Mouse (Mus musculus): Measurements from ENCODE around the gene Naa16. TPM values are rescaled to one million over a fixed set of nuclear protein-coding genes. Genes with fewer than 3 reads are reported as not detected.

The Naa16 gene
- polyA plus RNA-seq, 1 experiment from 2014 or later: 30.7 TPM

DNA sequence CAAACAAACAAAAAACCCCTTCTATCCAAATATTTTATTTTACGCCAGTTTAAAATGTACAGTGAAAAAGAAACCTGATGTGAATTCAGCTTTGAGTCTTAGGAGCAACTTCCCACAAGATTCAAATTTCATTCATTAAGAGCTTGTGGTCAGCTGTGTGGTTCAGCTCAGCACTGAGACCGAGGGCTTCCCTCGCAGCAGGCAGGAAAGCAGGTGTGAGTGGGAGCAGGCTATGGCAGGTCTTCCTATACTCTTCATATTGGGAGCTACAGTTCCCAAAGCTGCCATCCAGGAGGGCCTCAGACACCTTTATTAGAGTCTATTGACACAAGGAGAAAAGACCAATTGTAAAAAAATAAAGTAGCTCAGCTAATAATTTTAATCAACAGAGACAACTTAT lies 55.0 kb downstream of the Naa16 start:
- H3K4me3 ChIP-seq (replicated peaks; ENCODE audit: low read depth, low read length): no peak overlapping the region
- DNase-seq (ENCODE audit: low spot score): no peak
- no peaks in the 10 kb centered on the region for H3K27me3 ChIP-seq (ENCODE audit: insufficient read depth, low read length)
- H3K9ac ChIP-seq (ENCODE audit: low read depth, low read length): no peak overlapping the region
- H3K4me2 ChIP-seq (ENCODE audit: low read length): no peak overlapping the region
- H3K36me3 ChIP-seq (ENCODE audit: insufficient read depth, low read length): peaks cover 24% of the 10 kb centered on the region
- TF ChIP-seq CTCF (IDR thresholded peaks at IDR 0.05; ENCODE audit: low read depth): no peak
- no peaks in the 10 kb centered on the region for H3K4me1 ChIP-seq (replicated peaks; ENCODE audit: insufficient read depth, low read length)
- no peaks in the 10 kb centered on the region for H3K9me3 ChIP-seq (replicated peaks; ENCODE audit: low read length)
- 79% methylated on average over 3 of the region's 3 CpGs for WGBS
- no peak overlapping the region for H3K27ac ChIP-seq
- ATAC-seq (replicated peaks; ENCODE audit: low FRiP score, low read depth): no peak

DNA sequence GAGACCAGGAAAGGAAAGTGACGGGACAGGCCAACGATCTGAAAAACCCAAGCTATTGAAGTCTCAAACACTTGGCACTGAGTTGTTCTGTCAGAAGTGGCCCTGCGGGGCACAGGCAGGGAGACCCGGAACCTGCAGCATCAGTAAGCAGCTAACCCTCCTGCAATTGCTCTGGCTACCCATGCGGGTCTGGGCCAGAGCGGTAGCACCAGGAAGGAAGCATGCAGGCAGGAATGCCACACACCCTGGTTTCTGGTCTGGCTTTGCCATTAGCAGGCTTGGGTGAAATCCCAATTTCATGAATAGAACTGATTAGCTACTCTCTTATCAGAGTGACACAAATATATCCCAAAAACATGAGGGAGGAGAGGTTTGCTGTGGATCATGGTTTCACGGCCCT lies 58.6 kb downstream of the Naa16 start:
- H3K4me1 ChIP-seq (replicated peaks; ENCODE audit: insufficient read depth, low read length): no peaks in the 10 kb centered on the region
- peaks cover 13% of the 10 kb centered on the region for H3K36me3 ChIP-seq (ENCODE audit: insufficient read depth, low read length)
- H3K9ac ChIP-seq (ENCODE audit: low read depth, low read length): no peak overlapping the region
- no peaks in the 10 kb centered on the region for H3K27me3 ChIP-seq (ENCODE audit: insufficient read depth, low read length)
- WGBS: 63% methylated on average over 7 of the region's 7 CpGs
- ATAC-seq (replicated peaks; ENCODE audit: low FRiP score, low read depth) (no peak), DNase-seq (ENCODE audit: low spot score) (peak; percentile 6)
- no peak overlapping the region for H3K4me2 ChIP-seq (ENCODE audit: low read length)
- no peak for TF ChIP-seq CTCF (IDR thresholded peaks at IDR 0.05; ENCODE audit: low read depth)
- no peaks in the 10 kb centered on the region for H3K9me3 ChIP-seq (replicated peaks; ENCODE audit: low read length)
- no peak overlapping the region for H3K27ac ChIP-seq
- H3K4me3 ChIP-seq (replicated peaks; ENCODE audit: low read depth, low read length): no peak overlapping the region

DNA sequence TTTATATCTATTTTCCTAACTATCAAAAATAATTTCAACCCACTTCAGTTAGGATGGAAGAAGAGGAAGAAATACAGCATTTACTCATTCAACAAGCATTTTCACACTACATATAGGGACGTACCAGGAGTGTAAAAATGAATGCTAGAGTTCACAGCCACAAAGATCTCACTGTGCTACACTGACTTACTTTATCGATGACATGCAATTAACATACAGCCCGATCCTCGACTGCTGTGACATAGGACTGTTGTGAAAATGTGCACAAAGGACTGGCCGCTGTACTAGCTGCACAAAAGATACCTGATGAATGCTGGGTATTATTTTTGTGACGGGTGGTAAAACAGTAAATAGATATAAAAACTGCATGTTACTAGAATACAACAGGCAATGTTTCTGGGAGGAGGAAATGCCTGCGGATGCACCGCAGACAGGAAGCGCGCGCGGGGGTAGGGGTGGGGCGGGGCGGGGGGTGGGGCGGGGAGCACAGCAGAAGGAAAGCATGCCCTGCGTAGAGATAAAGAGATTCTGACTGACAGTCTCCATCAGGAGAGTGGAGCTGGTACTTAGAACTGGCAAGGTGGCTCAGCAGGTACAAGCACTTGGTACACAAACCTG lies 59.5 kb downstream of the Naa16 start:
- H3K27ac ChIP-seq: no peak overlapping the region
- H3K4me3 ChIP-seq (replicated peaks; ENCODE audit: low read depth, low read length): no peak overlapping the region
- no peak for ATAC-seq (replicated peaks; ENCODE audit: low FRiP score, low read depth)
- no peak for TF ChIP-seq CTCF (IDR thresholded peaks at IDR 0.05; ENCODE audit: low read depth)
- no peaks in the 10 kb centered on the region for H3K4me1 ChIP-seq (replicated peaks; ENCODE audit: insufficient read depth, low read length)
- H3K27me3 ChIP-seq (ENCODE audit: insufficient read depth, low read length): no peaks in the 10 kb centered on the region
- DNase-seq (ENCODE audit: low spot score): peak; percentile 46
- no peak overlapping the region for H3K9ac ChIP-seq (ENCODE audit: low read depth, low read length)
- no peaks in the 10 kb centered on the region for H3K9me3 ChIP-seq (replicated peaks; ENCODE audit: low read length)
- H3K4me2 ChIP-seq (ENCODE audit: low read length): peak overlapping the region; percentile 19; the same call in 1 of the 2 replicates
- H3K36me3 ChIP-seq (ENCODE audit: insufficient read depth, low read length): peaks cover 11% of the 10 kb centered on the region; the same call in 1 of the 2 replicates
- 52% methylated on average over 16 of the region's 16 CpGs for WGBS

DNA sequence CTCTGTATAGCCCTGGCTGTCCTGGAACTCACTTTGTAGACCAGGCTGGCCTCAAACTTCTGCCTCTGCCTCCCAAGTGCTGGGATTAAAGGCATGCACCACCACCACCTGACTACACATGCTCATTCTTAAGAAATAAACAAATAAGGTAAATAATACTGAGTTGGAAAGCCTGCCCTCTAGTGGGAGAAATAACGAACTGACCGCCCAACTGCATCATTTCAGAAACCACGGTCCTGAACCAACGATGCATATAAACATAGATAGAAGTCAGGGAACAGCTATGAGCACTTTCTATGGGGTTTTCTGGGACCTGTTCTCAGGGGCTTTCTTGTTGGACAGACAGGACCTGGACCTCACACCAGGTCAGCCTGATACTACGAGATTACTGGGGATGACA lies 63.5 kb downstream of the Naa16 start:
- Histone ChIP-seq H3K4me3 (replicated peaks; ENCODE audit: low read depth, low read length) (no peak overlapping the region), H3K4me1 (replicated peaks; ENCODE audit: insufficient read depth, low read length) (no peaks in the 10 kb centered on the region), H3K27me3 (ENCODE audit: insufficient read depth, low read length) (no peaks in the 10 kb centered on the region), H3K9ac (ENCODE audit: low read depth, low read length) (no peak overlapping the region), H3K36me3 (ENCODE audit: insufficient read depth, low read length) (no peaks in the 10 kb centered on the region), H3K9me3 (replicated peaks; ENCODE audit: low read length) (no peaks in the 10 kb centered on the region), H3K4me2 (ENCODE audit: low read length) (no peak overlapping the region), H3K27ac (no peak overlapping the region)
- no peak for ATAC-seq (replicated peaks; ENCODE audit: low FRiP score, low read depth)
- 25% methylated on average over 5 of the region's 5 CpGs for WGBS
- peak; percentile 81 for TF ChIP-seq CTCF (IDR thresholded peaks at IDR 0.05; ENCODE audit: low read depth)
- DNase-seq (ENCODE audit: low spot score): peak; percentile 68

DNA sequence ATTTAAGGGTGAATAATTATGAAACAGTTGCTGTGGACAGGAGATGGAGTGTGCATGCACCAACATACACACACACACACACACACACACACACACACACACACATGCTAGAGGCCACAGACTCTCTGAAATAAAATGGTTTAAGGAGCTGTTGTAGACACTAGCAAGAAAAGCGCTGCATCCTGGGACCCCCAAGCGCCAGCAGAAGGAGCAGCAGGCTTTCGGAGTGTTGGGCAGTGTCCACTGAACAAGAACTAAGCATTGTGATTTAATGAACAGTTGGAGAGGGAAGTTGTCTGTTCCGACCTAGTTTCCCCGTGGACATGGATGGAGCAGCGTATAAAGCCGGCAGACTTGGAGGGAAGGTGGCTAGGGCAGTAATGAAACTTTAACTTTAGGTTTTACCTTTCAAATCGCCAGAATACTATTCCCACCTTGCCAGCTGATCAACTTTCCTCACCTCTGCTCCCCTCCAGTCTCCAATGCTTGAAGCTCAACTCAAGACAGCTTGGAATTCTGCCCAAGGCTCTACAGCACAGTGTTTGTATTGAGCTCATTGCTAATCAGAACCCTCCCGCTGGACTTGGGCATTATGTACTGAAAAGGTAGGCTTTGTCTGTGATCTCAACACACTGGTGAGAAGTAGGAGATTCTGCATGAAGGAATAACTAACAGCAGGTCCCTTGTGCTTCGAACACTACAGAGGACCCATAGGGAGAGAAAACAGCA lies 66.3 kb downstream of the Naa16 start:
- Histone ChIP-seq H3K9me3 (replicated peaks; ENCODE audit: low read length) (no peaks in the 10 kb centered on the region), H3K27me3 (ENCODE audit: insufficient read depth, low read length) (no peaks in the 10 kb centered on the region), H3K4me1 (replicated peaks; ENCODE audit: insufficient read depth, low read length) (no peaks in the 10 kb centered on the region), H3K4me2 (ENCODE audit: low read length) (no peak overlapping the region), H3K36me3 (ENCODE audit: insufficient read depth, low read length) (no peaks in the 10 kb centered on the region), H3K4me3 (replicated peaks; ENCODE audit: low read depth, low read length) (no peak overlapping the region), H3K27ac (no peak overlapping the region), H3K9ac (ENCODE audit: low read depth, low read length) (no peak overlapping the region)
- DNase-seq (ENCODE audit: low spot score): no peak
- WGBS: 74% methylated on average over 10 of the region's 10 CpGs
- no peak for TF ChIP-seq CTCF (IDR thresholded peaks at IDR 0.05; ENCODE audit: low read depth)
- ATAC-seq (replicated peaks; ENCODE audit: low FRiP score, low read depth): no peak

DNA sequence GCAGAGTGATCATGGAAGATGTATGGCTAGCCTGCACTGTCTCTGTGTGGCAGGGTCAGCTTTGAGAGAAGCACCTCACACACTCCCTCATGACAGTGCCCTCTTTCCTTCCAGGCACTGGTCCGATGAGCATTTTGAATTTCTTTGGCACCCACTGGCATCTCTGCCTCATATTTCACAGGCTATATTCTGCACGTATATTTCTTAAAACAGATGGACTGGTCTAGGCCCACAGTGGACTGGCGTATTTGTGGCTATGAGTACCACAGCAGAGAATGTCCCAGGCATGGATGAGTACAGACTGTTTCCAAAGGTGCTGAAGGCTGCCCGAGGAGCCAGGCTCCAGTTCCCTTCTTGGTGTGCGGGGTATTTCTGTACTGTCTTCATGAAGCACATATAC lies 68.7 kb downstream of the Naa16 start:
- TF ChIP-seq CTCF (IDR thresholded peaks at IDR 0.05; ENCODE audit: low read depth): no peak
- H3K9me3 ChIP-seq (replicated peaks; ENCODE audit: low read length): no peaks in the 10 kb centered on the region
- H3K9ac ChIP-seq (ENCODE audit: low read depth, low read length): no peak overlapping the region
- H3K27ac ChIP-seq: no peak overlapping the region
- no peaks in the 10 kb centered on the region for H3K36me3 ChIP-seq (ENCODE audit: insufficient read depth, low read length)
- 85% methylated on average over 5 of the region's 5 CpGs for WGBS
- no peak overlapping the region for H3K4me3 ChIP-seq (replicated peaks; ENCODE audit: low read depth, low read length)
- no peak for DNase-seq (ENCODE audit: low spot score)
- H3K4me1 ChIP-seq (replicated peaks; ENCODE audit: insufficient read depth, low read length): no peaks in the 10 kb centered on the region
- no peak for ATAC-seq (replicated peaks; ENCODE audit: low FRiP score, low read depth)
- no peak overlapping the region for H3K4me2 ChIP-seq (ENCODE audit: low read length)
- H3K27me3 ChIP-seq (ENCODE audit: insufficient read depth, low read length): no peaks in the 10 kb centered on the region

Data from kidney, postnatal 0 days (tissue).